Mouse (Mus musculus): ENCODE data around the gene Smurf2. TPM values are rescaled to one million over a fixed set of nuclear protein-coding genes. Genes with fewer than 3 reads are reported as not detected.

The Smurf2 gene
- 10 to 100 TPM; 32.6 to 36.9 TPM for total RNA-seq (2021)
- long read RNA-seq, experiment 1, partial matches to known transcripts = 1 of 8 reads
- long read RNA-seq, experiment 1, other reads (novel, unspliced or antisense) = 3 of 8 reads
- long read RNA-seq, experiment 2, full-length matches to known transcripts = 4 of 16 reads
- long read RNA-seq, experiment 2, partial matches to known transcripts = 6 of 16 reads
- long read RNA-seq, experiment 2, other reads (novel, unspliced or antisense) = 6 of 16 reads

- DNase-seq (ENCODE audit: low spot score in 2 of 2) = peak; percentile 80 to 87
Measured at GRCm38 (mm10) chr11:106920551-106921379, at the start of gene Smurf2. Gene Smurf2 (minus strand): TSS chr11:106920715.

- no peak for DNase-seq (ENCODE audit: low spot score in 2 of 2)
Measured at GRCm38 (mm10) chr11:106969798-106970197, 49.3 kb upstream of the Smurf2 start.

- DNase-seq (ENCODE audit: low spot score in 2 of 2) = peak; percentile 21 to 35
Measured at GRCm38 (mm10) chr11:106967630-106968029, 47.1 kb upstream of the Smurf2 start.

GRCm38 (mm10) chr11:106965881-106966280, 45.4 kb upstream of the Smurf2 start:
- no peak for DNase-seq (ENCODE audit: low spot score in 2 of 2)

- DNase-seq (ENCODE audit: low spot score in 2 of 2) = no peak
Measured at GRCm38 (mm10) chr11:106962310-106962709, 41.8 kb upstream of the Smurf2 start.

GRCm38 (mm10) chr11:106961471-106962081, 41.1 kb upstream of the Smurf2 start:
- DNase-seq (ENCODE audit: low spot score in 2 of 2) = no peak

GRCm38 (mm10) chr11:106959121-106959520, 38.6 kb upstream of the Smurf2 start:
- DNase-seq (ENCODE audit: low spot score in 2 of 2) = no peak

GRCm38 (mm10) chr11:106958407-106959071, 38.0 kb upstream of the Smurf2 start:
- DNase-seq (ENCODE audit: low spot score in 2 of 2) = no peak

- peak; percentile 33 to 73 for DNase-seq (ENCODE audit: low spot score in 2 of 2)
Measured at GRCm38 (mm10) chr11:106957271-106957980, 36.9 kb upstream of the Smurf2 start.

- no peak for DNase-seq (ENCODE audit: low spot score in 2 of 2)
Measured at GRCm38 (mm10) chr11:106954566-106954965, 34.1 kb upstream of the Smurf2 start.

GRCm38 (mm10) chr11:106954116-106954515, 33.6 kb upstream of the Smurf2 start:
- no peak for DNase-seq (ENCODE audit: low spot score in 2 of 2)

- DNase-seq (ENCODE audit: low spot score in 2 of 2) = no peak
Measured at GRCm38 (mm10) chr11:106937306-106937705, 16.8 kb upstream of the Smurf2 start.

GRCm38 (mm10) chr11:106930366-106930765, 9.9 kb upstream of the Smurf2 start:
- DNase-seq (ENCODE audit: low spot score in 2 of 2) = peak in 1 of 2 experiments; percentile 55

GRCm38 (mm10) chr11:106928935-106929334, 8.4 kb upstream of the Smurf2 start:
- DNase-seq (ENCODE audit: low spot score in 2 of 2) = no peak

- DNase-seq (ENCODE audit: low spot score in 2 of 2) = no peak
Measured at GRCm38 (mm10) chr11:106927950-106928349, 7.4 kb upstream of the Smurf2 start.

GRCm38 (mm10) chr11:106927226-106927625, 6.7 kb upstream of the Smurf2 start:
- no peak for DNase-seq (ENCODE audit: low spot score in 2 of 2)

- DNase-seq (ENCODE audit: low spot score in 2 of 2) = no peak
Measured at GRCm38 (mm10) chr11:106926732-106927131, 6.2 kb upstream of the Smurf2 start.

- peak in 1 of 2 experiments; percentile 44 for DNase-seq (ENCODE audit: low spot score in 2 of 2)
Measured at GRCm38 (mm10) chr11:106919612-106920550, 634 bp downstream of the Smurf2 start.

- DNase-seq (ENCODE audit: low spot score in 2 of 2) = no peak
Measured at GRCm38 (mm10) chr11:106918901-106919300, 1.6 kb downstream of the Smurf2 start.

GRCm38 (mm10) chr11:106911257-106911656, 9.3 kb downstream of the Smurf2 start:
- no peak for DNase-seq (ENCODE audit: low spot score in 2 of 2)
